Mouse (Mus musculus) embryonic fibroblast, embryonic 13.5 days (primary cell): ENCODE results near the gene Khk.

Experiments
- CTCF ChIP-seq: IDR thresholded peaks from 2 replicates; pipeline ENCODE4 v1.5.1; 2011; ENCODE audit warnings: mild to moderate bottlenecking, control low read depth, low read length, moderate library complexity, borderline replicate concordance; ENCODE audit not compliant: insufficient read depth
- POLR2A ChIP-seq: IDR thresholded peaks from 2 replicates; pipeline ENCODE4 v1.6.1; 2011; ENCODE audit warnings: low read depth, mild to moderate bottlenecking, control low read depth, low read length, moderate library complexity

- TF ChIP-seq CTCF (no peak), POLR2A (no peak)
Measured at GRCm38 (mm10) chr5:30933705-30934104, 12.5 kb downstream of the Khk start.
